Mouse (Mus musculus): Measurements from ENCODE around the gene Kirrel. TPM values are rescaled to one million over a fixed set of nuclear protein-coding genes. Genes with fewer than 3 reads are reported as not detected.

Kirrel gene
- polyA plus RNA-seq, 2 experiments: 11.3 to 46.6 TPM

GRCm38 (mm10) chr3:87097205-87097604 lies 77.3 kb downstream of the Kirrel start:
- Histone ChIP-seq H3K4me1 (ENCODE audit: control insufficient read depth, insufficient read depth, low read length) (peaks cover 3% of the 10 kb centered on the region), H3K4me2 (replicated peaks; ENCODE audit: low read depth, low read length, severe bottlenecking) (no peak overlapping the region), H3K9ac (ENCODE audit: low read depth, low read length, severe bottlenecking) (no peak overlapping the region), H3K9me3 (ENCODE audit: control insufficient read depth, low read length) (no peaks in the 10 kb centered on the region), H3K36me3 (ENCODE audit: control insufficient read depth, insufficient read depth, low read length) (peaks cover 52% of the 10 kb centered on the region), H3K4me3 (replicated peaks; ENCODE audit: low read length) (no peak overlapping the region), H3K27ac (replicated peaks; ENCODE audit: low read depth, low read length) (no peak overlapping the region), H3K27me3 (ENCODE audit: control insufficient read depth, insufficient read depth, low read length) (no peaks in the 10 kb centered on the region)
- ATAC-seq (ENCODE audit: low FRiP score, low read depth): no peak
- 94% methylated on average over 9 of the region's 9 CpGs for whole genome bisulfite sequencing
- TF ChIP-seq POLR2A (IDR thresholded peaks at IDR 0.05; ENCODE audit: borderline replicate concordance, extremely low read depth, insufficient read depth, insufficient read length): no peak
- no peak for DNase-seq (ENCODE audit: low spot score)

DNA sequence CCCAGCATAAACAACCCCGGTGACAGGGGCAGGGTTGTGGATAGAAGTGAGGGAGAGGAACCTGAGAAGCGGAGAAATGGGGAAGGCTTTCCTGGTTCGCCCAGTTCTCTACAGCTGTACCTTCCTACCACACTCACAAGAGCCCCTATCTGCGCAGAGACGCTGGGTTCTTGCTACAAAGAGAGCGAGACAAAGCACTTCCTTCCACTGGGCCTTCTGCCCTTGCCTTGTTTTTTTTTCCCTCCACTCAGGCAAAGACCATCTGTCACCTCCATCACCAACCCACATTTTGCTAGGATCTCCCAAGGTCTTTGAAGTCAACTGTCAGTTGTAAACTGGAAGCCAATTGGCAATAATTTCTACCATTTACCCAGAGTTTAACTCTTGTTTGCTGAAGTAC lies 80.8 kb downstream of the Kirrel start:
- Histone ChIP-seq H3K9ac (ENCODE audit: low read depth, low read length, severe bottlenecking) (no peak overlapping the region), H3K27me3 (ENCODE audit: control insufficient read depth, insufficient read depth, low read length) (no peaks in the 10 kb centered on the region), H3K9me3 (ENCODE audit: control insufficient read depth, low read length) (no peaks in the 10 kb centered on the region), H3K36me3 (ENCODE audit: control insufficient read depth, insufficient read depth, low read length) (peaks cover 61% of the 10 kb centered on the region), H3K4me1 (ENCODE audit: control insufficient read depth, insufficient read depth, low read length) (no peaks in the 10 kb centered on the region; the same call in 1 of the 2 replicates), H3K4me2 (replicated peaks; ENCODE audit: low read depth, low read length, severe bottlenecking) (no peak overlapping the region), H3K27ac (replicated peaks; ENCODE audit: low read depth, low read length) (peak overlapping the region; percentile 63), H3K4me3 (replicated peaks; ENCODE audit: low read length) (no peak overlapping the region)
- ATAC-seq (ENCODE audit: low FRiP score, low read depth) (no peak), DNase-seq (ENCODE audit: low spot score) (no peak)
- 51% methylated on average over 6 of the region's 6 CpGs for WGBS
- no peak for TF ChIP-seq POLR2A (IDR thresholded peaks at IDR 0.05; ENCODE audit: borderline replicate concordance, extremely low read depth, insufficient read depth, insufficient read length)

- DNase-seq (ENCODE audit: low spot score): peak; percentile 92
- H3K27ac ChIP-seq (replicated peaks; ENCODE audit: low read depth, low read length): no peak overlapping the region
- H3K4me3 ChIP-seq (replicated peaks; ENCODE audit: low read length): no peak overlapping the region
- ATAC-seq (ENCODE audit: low FRiP score, low read depth): peak; percentile 77; the same call in 1 of the 2 replicates
- H3K4me2 ChIP-seq (replicated peaks; ENCODE audit: low read depth, low read length, severe bottlenecking): no peak overlapping the region
- no peak for TF ChIP-seq POLR2A (IDR thresholded peaks at IDR 0.05; ENCODE audit: borderline replicate concordance, extremely low read depth, insufficient read depth, insufficient read length)
- no peaks in the 10 kb centered on the region for H3K27me3 ChIP-seq (ENCODE audit: control insufficient read depth, insufficient read depth, low read length)
- no peak overlapping the region for H3K9ac ChIP-seq (ENCODE audit: low read depth, low read length, severe bottlenecking)
- H3K36me3 ChIP-seq (ENCODE audit: control insufficient read depth, insufficient read depth, low read length): peaks cover 78% of the 10 kb centered on the region
- no peaks in the 10 kb centered on the region for H3K9me3 ChIP-seq (ENCODE audit: control insufficient read depth, low read length)
- 78% methylated on average over 13 of the region's 13 CpGs for WGBS
- H3K4me1 ChIP-seq (ENCODE audit: control insufficient read depth, insufficient read depth, low read length): no peaks in the 10 kb centered on the region; the same call in 1 of the 2 replicates
Observed at GRCm38 (mm10) chr3:87089694-87090565, 84.6 kb downstream of the Kirrel start.

- no peak for DNase-seq (ENCODE audit: low spot score)
- TF ChIP-seq POLR2A (IDR thresholded peaks at IDR 0.05; ENCODE audit: borderline replicate concordance, extremely low read depth, insufficient read depth, insufficient read length): no peak
- no peaks in the 10 kb centered on the region for H3K27me3 ChIP-seq (ENCODE audit: control insufficient read depth, insufficient read depth, low read length)
- H3K4me1 ChIP-seq (ENCODE audit: control insufficient read depth, insufficient read depth, low read length): no peaks in the 10 kb centered on the region
- H3K27ac ChIP-seq (replicated peaks; ENCODE audit: low read depth, low read length): no peak overlapping the region
- no peak overlapping the region for H3K4me2 ChIP-seq (replicated peaks; ENCODE audit: low read depth, low read length, severe bottlenecking)
- 54% methylated on average over 7 of the region's 7 CpGs for WGBS
- no peak overlapping the region for H3K9ac ChIP-seq (ENCODE audit: low read depth, low read length, severe bottlenecking)
- peaks cover 84% of the 10 kb centered on the region for H3K36me3 ChIP-seq (ENCODE audit: control insufficient read depth, insufficient read depth, low read length)
- ATAC-seq (ENCODE audit: low FRiP score, low read depth): no peak
- no peaks in the 10 kb centered on the region for H3K9me3 ChIP-seq (ENCODE audit: control insufficient read depth, low read length)
- no peak overlapping the region for H3K4me3 ChIP-seq (replicated peaks; ENCODE audit: low read length)
Observed at GRCm38 (mm10) chr3:87087146-87087545, 87.4 kb downstream of the Kirrel start.

- Histone ChIP-seq H3K4me1 (ENCODE audit: control insufficient read depth, insufficient read depth, low read length) (no peaks in the 10 kb centered on the region), H3K4me2 (replicated peaks; ENCODE audit: low read depth, low read length, severe bottlenecking) (no peak overlapping the region), H3K27ac (replicated peaks; ENCODE audit: low read depth, low read length) (no peak overlapping the region), H3K27me3 (ENCODE audit: control insufficient read depth, insufficient read depth, low read length) (no peaks in the 10 kb centered on the region), H3K9ac (ENCODE audit: low read depth, low read length, severe bottlenecking) (no peak overlapping the region), H3K4me3 (replicated peaks; ENCODE audit: low read length) (no peak overlapping the region), H3K36me3 (ENCODE audit: control insufficient read depth, insufficient read depth, low read length) (peaks cover 89% of the 10 kb centered on the region), H3K9me3 (ENCODE audit: control insufficient read depth, low read length) (no peaks in the 10 kb centered on the region)
- no peak for ATAC-seq (ENCODE audit: low FRiP score, low read depth)
- 65% methylated on average over 3 of the region's 3 CpGs for WGBS
- no peak for TF ChIP-seq POLR2A (IDR thresholded peaks at IDR 0.05; ENCODE audit: borderline replicate concordance, extremely low read depth, insufficient read depth, insufficient read length)
- DNase-seq (ENCODE audit: low spot score): peak; percentile 64
Observed at GRCm38 (mm10) chr3:87082235-87082634, 92.3 kb downstream of the Kirrel start.
